11 mouse cellular contexts compared by ENCODE assay signal in genomic region chr4:11895857-11896825, GRCm38 (mm10).
DNase-seq lines count a peak whose midpoint lies in the region; ATAC-seq and TF ChIP-seq lines count a peak whose summit lies in the region.
"Had no signal": no experiment of that assay in that cellular context is flagged by ENCODE, and none has a peak within 500 bp of the region (broad histone marks: within the 10 kb centered on the region; RNA-seq: fewer than 3 reads in every experiment).

No protein-coding gene starts in this region.

- H3K4me3 ChIP-seq in kidney, embryonic 14.5 days (ENCODE audit: low read length), result no peak overlapping the region
- H3K4me3 ChIP-seq in lung, postnatal 0 days (ENCODE audit: low read depth, low read length), result no peak overlapping the region
- no peak overlapping the region for H3K4me3 ChIP-seq in neural tube, embryonic 15.5 days (replicated peaks)
- H3K4me3 ChIP-seq in midbrain, postnatal 0 days (ENCODE audit: low read depth, low read length), result no peak overlapping the region
- H3K4me3 ChIP-seq: forebrain, embryonic 12.5 days; midbrain, embryonic 12.5 days had no signal

- H3K27ac ChIP-seq in kidney, embryonic 14.5 days (ENCODE audit: low read depth, low read length), result no peak overlapping the region
- no peak overlapping the region for H3K27ac ChIP-seq in lung, postnatal 0 days (ENCODE audit: low read length)
- no peak overlapping the region for H3K27ac ChIP-seq in neural tube, embryonic 15.5 days (replicated peaks)
- no peak overlapping the region for H3K27ac ChIP-seq in midbrain, postnatal 0 days (ENCODE audit: low read depth, low read length)
- H3K27ac ChIP-seq: forebrain, embryonic 12.5 days; midbrain, embryonic 12.5 days had no signal

- no peaks in the 10 kb centered on the region for H3K36me3 ChIP-seq in kidney, embryonic 14.5 days (ENCODE audit: control insufficient read depth, insufficient read depth, low read length)
- H3K36me3 ChIP-seq in lung, postnatal 0 days (ENCODE audit: insufficient read depth, low read length), result no peaks in the 10 kb centered on the region
- no peaks in the 10 kb centered on the region for H3K36me3 ChIP-seq in neural tube, embryonic 15.5 days
- no peaks in the 10 kb centered on the region for H3K36me3 ChIP-seq in midbrain, postnatal 0 days (ENCODE audit: insufficient read depth, low read length)
- H3K36me3 ChIP-seq: forebrain, embryonic 12.5 days; midbrain, embryonic 12.5 days had no signal

- H3K4me2 ChIP-seq in kidney, embryonic 14.5 days (replicated peaks; ENCODE audit: low read depth, low read length), result no peak overlapping the region
- no peak overlapping the region for H3K4me2 ChIP-seq in lung, postnatal 0 days (replicated peaks; ENCODE audit: low read depth, low read length)
- H3K4me2 ChIP-seq in neural tube, embryonic 15.5 days, result no peak overlapping the region
- H3K4me2 ChIP-seq in midbrain, postnatal 0 days (ENCODE audit: low read depth, low read length, poor library complexity, severe bottlenecking), result no peak overlapping the region
- H3K4me2 ChIP-seq: forebrain, embryonic 12.5 days; midbrain, embryonic 12.5 days had no signal

- ATAC-seq in kidney, embryonic 14.5 days (ENCODE audit: low FRiP score, low TSS enrichment), result no peak
- peak; percentile 62 for ATAC-seq in common myeloid progenitor, adult 5-6 weeks (replicated peaks; ENCODE audit: low read depth, poor library complexity, severe bottlenecking)
- no peak for ATAC-seq in lung, postnatal 0 days
- ATAC-seq in neural tube, embryonic 15.5 days (ENCODE audit: low FRiP score), result no peak
- no peak for ATAC-seq in monocyte, adult 5-6 weeks (replicated peaks; ENCODE audit: insufficient number of reproducible peaks, low FRiP score, low TSS enrichment, poor library complexity, severe bottlenecking)
- ATAC-seq in midbrain, postnatal 0 days (ENCODE audit: low FRiP score), result no peak

- H3K27me3 ChIP-seq in kidney, embryonic 14.5 days (ENCODE audit: control insufficient read depth, insufficient read depth, low read length), result no peaks in the 10 kb centered on the region
- H3K27me3 ChIP-seq in lung, postnatal 0 days (replicated peaks; ENCODE audit: insufficient read depth, low read length), result no peaks in the 10 kb centered on the region
- no peaks in the 10 kb centered on the region for H3K27me3 ChIP-seq in neural tube, embryonic 15.5 days (replicated peaks)
- no peaks in the 10 kb centered on the region for H3K27me3 ChIP-seq in midbrain, postnatal 0 days (ENCODE audit: insufficient read depth, low read length)
- H3K27me3 ChIP-seq: forebrain, embryonic 12.5 days; midbrain, embryonic 12.5 days had no signal

- TF ChIP-seq EP300 in lung, postnatal 0 days (IDR thresholded peaks at IDR 0.05), result no peak

- peak; percentile 52 for DNase-seq in kidney, adult 11 months
- peak; percentile 76 for DNase-seq in MN1 (ENCODE audit: low spot score)
- peak; percentile 25 for DNase-seq in lung, postnatal 0 days (ENCODE audit: low spot score)
- DNase-seq in midbrain, postnatal 0 days (ENCODE audit: low spot score), result no peak
- DNase-seq: cerebellum, postnatal 14 days had no signal

- WGBS in kidney, embryonic 14.5 days, result 81% methylated on average over 6 of the region's 6 CpGs
- WGBS in lung, postnatal 0 days, result 47% methylated on average over 6 of the region's 6 CpGs
- 89% methylated on average over 6 of the region's 6 CpGs for WGBS in neural tube, embryonic 15.5 days
- 85% methylated on average over 6 of the region's 6 CpGs for WGBS in midbrain, postnatal 0 days

- no peak overlapping the region for H3K9ac ChIP-seq in kidney, embryonic 14.5 days (ENCODE audit: low read depth, low read length)
- H3K9ac ChIP-seq in lung, postnatal 0 days (replicated peaks; ENCODE audit: low read depth), result no peak overlapping the region
- no peak overlapping the region for H3K9ac ChIP-seq in neural tube, embryonic 15.5 days (replicated peaks)
- no peak overlapping the region for H3K9ac ChIP-seq in midbrain, postnatal 0 days (replicated peaks; ENCODE audit: low read length, poor library complexity, severe bottlenecking)
- H3K9ac ChIP-seq: forebrain, embryonic 12.5 days; midbrain, embryonic 12.5 days had no signal

- no peaks in the 10 kb centered on the region for H3K4me1 ChIP-seq in kidney, embryonic 14.5 days (ENCODE audit: control insufficient read depth, insufficient read depth, low read length)
- peaks cover 5% of the 10 kb centered on the region; the same call in 1 of the 2 replicates for H3K4me1 ChIP-seq in lung, postnatal 0 days (ENCODE audit: insufficient read depth, low read depth, low read length)
- peaks cover 5% of the 10 kb centered on the region for H3K4me1 ChIP-seq in neural tube, embryonic 15.5 days
- no peaks in the 10 kb centered on the region for H3K4me1 ChIP-seq in midbrain, postnatal 0 days (ENCODE audit: insufficient read depth, low read length)
- H3K4me1 ChIP-seq: forebrain, embryonic 12.5 days; midbrain, embryonic 12.5 days had no signal

- no peak for TF ChIP-seq CTCF in lung, postnatal 0 days (IDR thresholded peaks at IDR 0.05)
- TF ChIP-seq CTCF in midbrain, postnatal 0 days (IDR thresholded peaks at IDR 0.05), result no peak

- H3K9me3 ChIP-seq in kidney, embryonic 14.5 days (ENCODE audit: control insufficient read depth, low read length), result no peaks in the 10 kb centered on the region
- no peaks in the 10 kb centered on the region for H3K9me3 ChIP-seq in lung, postnatal 0 days (ENCODE audit: low read length)
- H3K9me3 ChIP-seq in neural tube, embryonic 15.5 days (replicated peaks), result no peaks in the 10 kb centered on the region
- H3K9me3 ChIP-seq in midbrain, postnatal 0 days (ENCODE audit: low read length), result no peaks in the 10 kb centered on the region
- H3K9me3 ChIP-seq: forebrain, embryonic 12.5 days; midbrain, embryonic 12.5 days had no signal
